Mouse (Mus musculus) ovary, adult 18-20 months (tissue): Measurements from ENCODE around the gene Pla2g6.

Source experiments
- DNase-seq: peaks from one replicate; pipeline ENCODE4 v3.0.0; 2022; ENCODE audit warnings: low spot score, mixed read lengths

Pla2g6 gene

DNA sequence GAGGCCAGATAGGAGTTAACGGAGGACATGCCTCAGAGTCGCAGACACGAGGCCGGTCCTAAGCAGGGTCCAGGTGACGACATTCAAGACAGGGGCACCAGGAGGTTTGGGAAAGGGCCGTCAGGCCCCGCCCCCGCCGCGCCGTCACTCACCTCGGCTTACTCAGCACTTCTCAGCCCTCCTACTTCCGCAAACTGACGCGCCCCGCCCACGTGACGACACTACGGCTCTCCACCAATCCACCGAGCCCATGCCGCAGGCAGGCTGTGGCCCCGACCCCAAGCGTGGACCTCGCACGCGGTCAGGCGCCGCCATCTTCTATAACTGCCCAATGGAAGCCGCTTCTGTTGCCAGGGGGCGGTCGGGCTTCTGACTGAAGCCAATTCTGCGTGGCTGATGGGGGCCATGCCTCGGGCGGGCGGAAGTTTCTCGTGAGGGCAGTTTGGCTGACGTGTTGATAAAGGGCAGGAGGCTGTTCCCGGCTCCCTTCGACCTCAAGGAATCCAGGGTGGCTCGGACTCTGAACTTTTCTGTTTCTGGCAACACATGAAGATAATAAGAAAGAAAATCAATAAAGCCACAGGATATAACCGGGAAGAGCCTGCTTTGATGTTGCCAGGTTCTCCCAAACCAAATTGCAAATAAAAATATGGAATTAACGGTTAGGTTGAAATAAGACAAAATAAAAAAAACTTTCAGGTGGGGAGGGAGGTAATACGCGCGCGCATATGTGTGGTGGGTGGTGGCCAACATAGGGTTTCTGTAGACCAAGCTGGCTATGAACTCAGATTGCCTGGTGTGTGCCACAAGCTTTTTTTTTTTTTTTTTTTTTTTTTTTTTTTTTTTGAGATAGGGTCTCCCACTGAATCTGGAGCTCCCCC lies at the start of gene Pla2g6:
TSS of gene Pla2g6 (minus strand) at position 333 of the 881 bp plus-strand sequence.
- peak; percentile 100 for DNase-seq

GRCm38 (mm10) chr15:79377681-79378080 lies 49.5 kb upstream of the Pla2g6 start:
- peak; percentile 36 for DNase-seq

DNA sequence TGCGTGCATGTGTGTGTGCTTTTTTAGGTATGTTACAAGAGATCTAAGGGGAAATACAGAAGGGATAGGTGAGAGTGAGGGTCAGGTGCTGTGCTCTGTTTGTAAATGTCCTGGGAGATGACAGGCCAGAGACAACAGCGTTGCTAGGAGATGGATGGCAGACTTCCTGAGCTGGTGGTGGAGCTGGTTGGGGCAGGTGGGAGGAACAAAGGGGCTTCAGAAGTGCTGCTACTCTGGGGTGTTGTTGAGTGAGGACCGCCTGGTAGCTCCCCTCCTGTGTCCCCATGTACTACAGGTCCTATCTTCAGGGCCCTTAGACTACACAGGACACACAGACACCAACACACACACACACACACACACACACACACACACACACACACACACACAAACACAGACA lies 46.6 kb upstream of the Pla2g6 start:
- no peak for DNase-seq

GRCm38 (mm10) chr15:79370281-79370843 lies 42.2 kb upstream of the Pla2g6 start:
- no peak for DNase-seq

DNA sequence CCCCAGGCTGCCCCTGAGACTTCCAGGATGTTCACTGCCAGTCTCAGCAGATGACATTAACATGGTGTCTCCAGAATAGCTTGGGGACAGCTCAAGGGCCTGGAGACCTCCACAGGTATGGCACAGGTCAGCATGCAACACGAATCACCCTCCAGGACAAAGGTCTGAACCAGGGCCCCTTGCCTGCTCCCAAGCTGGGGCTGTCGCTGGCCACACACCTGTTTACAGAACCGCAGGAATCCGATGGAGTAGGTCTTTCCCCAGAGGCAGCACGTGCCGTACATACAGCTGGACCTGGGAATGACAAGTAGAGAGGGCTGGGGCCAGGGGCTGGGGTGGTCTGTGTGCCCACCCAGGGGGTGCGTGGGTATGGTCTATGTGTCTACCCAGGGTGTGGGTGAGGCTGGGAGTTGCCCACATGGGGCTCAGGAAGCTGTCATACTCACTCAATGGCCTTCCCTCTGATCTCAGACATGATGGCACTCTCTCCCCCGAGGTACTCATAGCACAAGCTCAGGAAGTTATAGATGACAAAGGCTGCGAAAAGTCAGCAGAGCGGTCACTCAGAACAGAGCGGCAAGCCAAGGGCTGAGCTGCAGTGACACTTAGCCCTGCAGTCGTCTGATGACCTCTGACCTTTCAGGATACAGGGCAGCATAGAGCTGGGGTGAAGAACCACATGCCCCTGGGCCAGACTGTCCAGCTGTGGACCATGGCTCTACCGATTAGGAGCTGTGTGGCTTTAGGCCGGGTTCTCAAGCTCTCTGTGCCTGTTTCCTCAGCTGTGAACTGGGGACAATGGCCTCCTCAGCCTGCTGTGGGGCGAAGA lies 41.5 kb upstream of the Pla2g6 start:
- DNase-seq = no peak

- no peak for DNase-seq
Observed at GRCm38 (mm10) chr15:79368861-79369440, 40.8 kb upstream of the Pla2g6 start.

- no peak for DNase-seq
Observed at GRCm38 (mm10) chr15:79368313-79368811, 40.2 kb upstream of the Pla2g6 start.

DNA sequence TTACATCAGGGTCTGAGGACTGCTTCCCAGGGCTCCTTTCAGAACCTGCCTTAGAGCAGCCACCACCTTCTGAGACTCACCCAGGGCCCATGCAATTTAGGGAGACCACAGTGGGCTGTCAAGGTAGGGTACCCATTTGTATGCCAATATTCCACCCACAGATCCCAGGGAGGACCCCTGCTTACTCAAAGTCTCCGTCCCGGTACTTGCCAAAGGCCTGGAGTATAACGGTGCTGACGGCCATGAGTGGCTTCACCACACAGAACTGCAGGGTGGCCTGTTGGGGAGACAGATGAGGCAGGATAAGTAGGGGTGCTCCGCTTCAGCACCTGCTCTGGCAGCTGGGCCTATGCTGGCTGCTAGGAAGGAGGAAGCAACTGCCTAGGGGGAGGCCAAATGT lies 38.2 kb upstream of the Pla2g6 start:
- no peak for DNase-seq

- DNase-seq = no peak
Observed at GRCm38 (mm10) chr15:79365068-79365467, 36.9 kb upstream of the Pla2g6 start.

GRCm38 (mm10) chr15:79364120-79364519 lies 35.9 kb upstream of the Pla2g6 start:
- no peak for DNase-seq

- no peak for DNase-seq
Observed at GRCm38 (mm10) chr15:79361023-79361422, 32.8 kb upstream of the Pla2g6 start.

- no peak for DNase-seq
Observed at GRCm38 (mm10) chr15:79360371-79360770, 32.2 kb upstream of the Pla2g6 start.

DNA sequence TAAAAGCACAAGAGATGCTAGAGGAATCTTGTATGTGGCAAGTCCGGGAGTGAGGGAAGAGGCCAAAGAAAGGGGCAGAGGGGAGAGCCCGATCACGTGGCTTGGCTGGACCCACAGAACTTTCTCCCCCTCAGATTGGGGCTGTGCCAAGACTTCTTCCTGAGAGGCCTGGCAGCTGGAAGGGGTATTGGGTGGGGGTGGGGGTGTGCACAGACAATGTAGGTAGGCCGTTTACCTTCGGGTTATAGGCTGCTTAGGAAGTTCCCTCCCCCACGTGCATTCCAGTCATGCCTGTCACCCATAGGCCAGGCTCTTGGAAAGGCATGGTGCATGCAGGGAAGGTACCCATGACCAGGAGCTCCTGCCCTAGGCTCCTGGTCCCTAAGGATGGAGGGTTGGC lies 31.8 kb upstream of the Pla2g6 start:
- no peak for DNase-seq

GRCm38 (mm10) chr15:79357974-79358690 lies 29.9 kb upstream of the Pla2g6 start:
- no peak for DNase-seq

DNA sequence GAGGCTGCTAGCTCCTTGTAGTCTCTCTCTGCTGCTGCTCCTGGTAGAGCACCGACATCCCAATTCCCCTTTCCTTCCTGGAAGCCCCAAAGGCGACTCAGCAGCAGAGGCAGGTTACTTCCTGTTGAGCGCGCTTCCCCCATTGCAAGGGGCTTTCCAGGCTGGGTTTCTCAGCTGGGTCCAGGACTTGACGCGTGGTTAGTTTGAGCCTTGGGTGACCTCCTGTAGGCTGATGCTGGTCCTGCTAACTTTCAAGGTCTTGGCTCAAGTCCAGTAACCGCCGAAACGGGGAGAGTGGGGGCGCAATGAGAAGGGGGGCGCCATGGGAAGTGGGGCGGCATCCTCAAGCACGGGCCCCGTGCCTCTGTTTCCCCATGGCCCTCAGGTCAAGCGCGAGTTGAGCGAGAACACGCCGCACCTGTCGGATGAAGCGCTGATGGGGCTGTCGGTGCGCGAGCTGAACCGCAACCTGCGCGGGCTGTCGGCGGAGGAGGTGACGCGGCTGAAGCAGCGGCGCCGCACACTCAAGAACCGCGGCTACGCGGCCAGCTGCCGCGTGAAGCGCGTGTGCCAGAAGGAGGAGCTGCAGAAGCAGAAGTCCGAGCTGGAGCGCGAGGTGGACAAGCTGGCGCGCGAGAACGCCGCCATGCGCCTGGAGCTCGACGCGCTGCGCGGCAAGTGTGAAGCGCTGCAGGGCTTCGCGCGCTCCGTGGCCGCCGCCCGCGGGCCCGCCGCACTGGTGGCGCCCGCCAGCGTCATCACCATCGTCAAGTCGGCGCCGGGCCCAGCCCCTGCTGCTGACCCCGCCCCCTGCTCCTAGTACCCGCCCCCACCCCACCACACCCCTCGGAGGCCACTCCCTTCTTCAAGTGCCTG lies 29.1 kb upstream of the Pla2g6 start:
- peak; percentile 36 for DNase-seq

DNA sequence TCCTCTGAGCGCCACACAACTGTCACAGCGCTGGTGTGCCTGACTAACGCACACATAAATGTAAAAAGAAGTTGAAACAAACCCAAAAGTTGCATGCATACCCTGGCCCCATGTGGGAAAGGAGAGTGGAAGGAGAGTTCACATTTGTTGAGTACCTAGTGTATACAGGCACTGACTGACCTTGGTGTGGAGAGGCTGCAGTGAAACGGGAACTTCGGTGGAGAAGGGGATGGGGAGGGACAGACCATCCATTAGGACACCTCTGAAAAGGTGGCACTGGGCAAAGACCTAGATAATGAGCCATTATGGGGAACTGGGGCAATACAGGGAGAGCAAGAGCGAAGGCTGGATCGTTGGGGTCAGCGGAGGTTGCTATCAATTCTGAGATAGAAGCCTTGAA lies 28.3 kb upstream of the Pla2g6 start:
- no peak for DNase-seq

DNA sequence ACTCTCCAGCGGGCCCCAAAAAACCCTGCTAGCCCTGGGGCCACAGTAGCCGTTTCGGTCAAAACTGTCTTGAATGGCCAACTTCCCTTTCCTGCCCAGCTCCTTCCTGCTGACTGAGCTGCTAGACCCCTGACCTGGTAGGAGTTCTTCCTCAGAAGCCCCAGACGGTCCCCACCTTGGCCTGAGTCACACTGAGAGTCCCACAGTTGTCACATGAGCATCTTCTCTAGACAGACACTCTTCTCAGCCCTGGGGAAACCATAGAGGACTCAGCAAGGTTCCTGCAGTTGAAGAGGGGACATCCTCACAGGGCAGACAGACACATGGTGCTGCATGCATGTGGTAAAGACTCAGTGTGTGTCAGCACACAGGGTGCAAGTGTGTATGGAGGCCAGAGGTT lies 26.4 kb upstream of the Pla2g6 start:
- no peak for DNase-seq

DNA sequence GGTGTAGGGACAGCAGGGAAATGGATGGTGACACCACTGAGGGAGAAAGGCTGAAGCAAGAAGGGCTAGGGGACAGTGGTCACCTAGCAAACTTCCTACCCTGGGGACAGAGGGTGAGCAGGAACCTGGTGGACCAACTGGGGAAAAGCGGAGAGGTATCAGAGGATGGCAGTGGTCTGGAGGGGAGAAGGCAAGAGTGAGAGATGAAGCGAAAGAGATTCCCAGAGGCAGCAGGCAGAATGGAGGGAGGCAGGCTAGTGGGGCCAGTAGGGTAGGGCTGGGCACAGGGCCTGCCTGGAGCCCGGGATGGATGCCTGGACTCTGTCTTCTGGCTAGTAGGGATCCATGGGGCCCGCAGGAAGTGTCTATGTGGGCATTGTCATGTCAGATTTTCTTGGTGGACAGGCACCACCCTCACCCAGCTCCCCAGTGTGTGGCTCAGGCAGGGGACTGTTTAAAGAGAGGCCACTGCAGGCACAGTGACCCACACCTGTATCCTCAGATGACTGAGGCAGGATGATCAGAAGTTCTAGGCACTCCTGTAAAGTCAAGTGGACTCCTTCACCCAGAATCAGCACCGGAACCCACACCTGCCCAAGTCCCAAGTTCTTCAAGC lies 25.6 kb upstream of the Pla2g6 start:
- no peak for DNase-seq

DNA sequence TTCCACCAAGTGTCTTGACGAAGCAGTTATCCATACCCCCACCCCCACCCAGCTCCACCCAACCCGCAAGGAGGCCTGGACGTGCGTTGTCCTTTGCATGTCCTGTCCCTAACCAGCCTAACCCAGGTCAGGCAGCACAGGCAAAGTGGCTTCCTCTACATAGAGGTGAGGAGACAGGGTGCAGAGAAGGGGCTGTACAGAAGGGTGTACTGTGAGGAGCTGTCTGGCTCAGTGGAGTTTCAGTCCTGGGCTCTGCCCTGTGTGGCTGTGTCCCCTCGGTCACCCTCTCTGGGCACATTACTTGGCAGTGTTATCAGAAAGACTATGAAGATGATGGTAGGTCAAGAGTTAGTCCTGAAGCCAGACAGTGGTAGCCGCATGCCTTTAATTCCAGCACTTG lies 24.3 kb upstream of the Pla2g6 start:
- no peak for DNase-seq

GRCm38 (mm10) chr15:79351331-79351767 lies 23.2 kb upstream of the Pla2g6 start:
- DNase-seq = peak; percentile 67
